Mouse (Mus musculus) heart, postnatal 0 days (tissue): Measurements from ENCODE around the gene Speer4c. TPM values are rescaled to one million over a fixed set of nuclear protein-coding genes. Genes with fewer than 3 reads are reported as not detected.
A peak's percentile ranks its signal among the peaks of the same experiment; 100 is the strongest.
"Not testable (repeated sequence)": the region's sequence is repeated elsewhere in the genome, so short reads cannot be mapped to it uniquely, and the experiment has no call there.

Source experiments
- ATAC-seq: fragments of 200-750 bp; cut with Nextera tagmentation; 2 replicates; pipeline ENCODE4 v1.8.0; 2017; ENCODE audit warnings: low read depth, moderate number of reproducible peaks, moderate library complexity; ENCODE audit not compliant: insufficient read depth
- DNase-seq: peaks from one replicate; pipeline ENCODE4 v3.0.0-alpha.2; 2016; ENCODE audit warnings: low spot score
- H3K27ac ChIP-seq: fragments of 300-500 bp; sonication (generic); 2 replicates; pipeline ENCODE4 v1.5.1; 2014; ENCODE audit warnings: low read depth, mild to moderate bottlenecking
- H3K27me3 ChIP-seq: fragments of 300-500 bp; sonication (generic); 2 replicates; pipeline ENCODE4 v1.6.1; 2014; ENCODE audit warnings: low read length, mixed read lengths; ENCODE audit not compliant: control insufficient read depth, insufficient read depth
- H3K36me3 ChIP-seq: fragments of 300-500 bp; sonication (generic); replicated peaks from 2 replicates; pipeline ENCODE4 v1.6.1; 2014; ENCODE audit warnings: low read length, mixed read lengths; ENCODE audit not compliant: control insufficient read depth, insufficient read depth
- H3K4me1 ChIP-seq: fragments of 300-500 bp; sonication (generic); 2 replicates; pipeline ENCODE4 v1.6.1; 2014; ENCODE audit warnings: antibody characterized with exemption; ENCODE audit not compliant: control insufficient read depth, insufficient read depth
- H3K4me2 ChIP-seq: fragments of 300-500 bp; sonication (generic); 2 replicates; pipeline ENCODE4 v1.6.1; 2014; ENCODE audit warnings: low read depth, mild to moderate bottlenecking, low read length, moderate library complexity
- H3K4me3 ChIP-seq: fragments of 300-500 bp; sonication (generic); 2 replicates; pipeline ENCODE4 v1.5.1; 2014; ENCODE audit warnings: low read depth, low read length
- H3K9ac ChIP-seq: fragments of 300-500 bp; sonication (generic); replicated peaks from 2 replicates; pipeline ENCODE4 v1.6.1; 2014; ENCODE audit warnings: low read depth, low read length, mixed read lengths
- H3K9me3 ChIP-seq: fragments of 300-500 bp; sonication (generic); replicated peaks from 2 replicates; pipeline ENCODE4 v1.6.1; 2016; ENCODE audit warnings: low read length; ENCODE audit not compliant: control insufficient read depth
- CTCF ChIP-seq: IDR thresholded peaks from 2 replicates; pipeline ENCODE4 v1.5.1; 2016; ENCODE audit warnings: antibody characterized with exemption, control low read depth, low read depth
- EP300 ChIP-seq: IDR thresholded peaks from 2 replicates; pipeline ENCODE4 v1.6.1; 2016; ENCODE audit warnings: antibody characterized with exemption, low read depth
- WGBS: fragments of 180-500 bp; shearing (Covaris S2); extraction: QIAGEN DNeasy Blood & Tissue Kit; methylation state at CpG from one replicate; pipeline ENCODE4 v1.1.7; 2014; 5-methylcytosine and 5-hydroxymethylcytosine counted together
- polyA plus RNA-seq: library from polyadenylated mRNA; unstranded; fragments of >200 nt; fragmentation: Nextera tagmentation; extraction: Ambion mirVana; gene quantifications from 2 replicates; pipeline ENCODE4 v1.2.1, GENCODE M21; 2015
- total RNA-seq: library from RNA; depleted of rRNA; stranded (reverse); fragments of >200 nt; gene quantifications from 2 replicates; pipeline ENCODE4 v1.2.3, GENCODE M21; 2014; ENCODE audit warnings: low replicate concordance; rRNA removed

Speer4c gene
- total RNA-seq, result not detected in 2 replicates
- polyA plus RNA-seq, result 0.12 and 0.15 TPM in 2 replicates

DNA sequence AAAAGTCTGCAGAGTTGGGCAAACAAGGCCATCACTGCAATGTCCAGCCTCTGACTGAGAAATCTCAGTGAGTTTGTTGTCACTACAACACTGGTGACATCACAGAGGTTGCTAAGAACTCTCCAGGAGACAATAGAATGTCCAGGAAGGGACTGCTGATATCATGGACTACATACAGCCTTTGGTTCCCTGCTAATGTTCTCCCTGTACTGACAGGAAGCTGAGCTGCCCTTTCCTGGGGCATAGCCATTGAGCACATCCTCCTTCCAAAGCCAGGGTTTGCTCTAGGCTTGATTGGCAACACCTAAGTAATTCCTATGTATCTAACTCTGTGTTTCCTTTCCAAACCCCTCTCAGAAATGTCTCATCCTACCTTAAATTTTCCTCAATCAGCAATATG is at the start of gene Speer4c:
Gene Speer4c, minus strand, starts transcription at position 101 of the 400 bp plus-strand sequence.
- H3K36me3 ChIP-seq, H3K9me3 ChIP-seq, H3K27me3 ChIP-seq, ATAC-seq, H3K27ac ChIP-seq, H3K4me2 ChIP-seq, H3K9ac ChIP-seq, DNase-seq, H3K4me3 ChIP-seq, H3K4me1 ChIP-seq: not testable (repeated sequence)

DNA sequence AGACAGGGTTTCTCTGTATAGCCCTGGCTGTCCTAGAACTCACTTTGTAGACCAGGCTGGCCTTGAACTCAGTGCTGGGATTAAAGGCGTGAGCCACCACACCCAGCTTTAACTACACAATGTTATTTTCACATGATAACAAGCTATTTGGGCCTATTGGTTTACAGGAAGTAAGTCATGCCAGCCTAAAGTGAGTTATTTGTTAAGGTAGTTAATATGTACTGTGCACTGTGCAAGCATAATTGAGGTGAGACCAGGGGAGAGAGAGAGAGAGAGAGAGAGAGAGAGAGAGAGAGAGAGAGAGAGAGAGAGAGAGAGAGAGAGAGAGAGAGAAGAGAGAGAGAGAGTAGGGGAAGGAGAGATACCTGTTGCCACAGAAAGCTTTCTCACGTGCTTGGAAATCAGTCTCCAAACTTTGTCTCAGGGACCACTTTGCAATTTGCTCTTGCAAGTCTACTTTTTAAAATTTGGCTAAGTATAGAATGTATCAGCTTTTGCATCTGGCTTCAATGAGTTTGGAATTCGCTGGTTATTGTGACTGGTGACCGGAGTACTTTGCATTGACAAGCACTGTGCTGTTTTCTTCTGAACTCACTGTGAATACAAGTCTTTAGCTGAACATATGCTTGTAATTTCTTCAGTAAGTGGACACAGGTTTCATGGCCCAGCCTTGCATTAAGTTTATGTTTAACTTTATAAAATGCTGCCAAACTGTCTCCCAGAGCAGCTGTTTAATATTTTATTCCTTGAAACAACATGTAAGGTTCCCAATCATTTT is 33.6 kb upstream of the Speer4c start:
- ATAC-seq, result no peak
- Histone ChIP-seq H3K4me3 (no peak overlapping the region), H3K9ac (no peak overlapping the region), H3K4me2 (no peak overlapping the region), H3K9me3 (no peaks in the 10 kb centered on the region), H3K27ac (no peak overlapping the region), H3K4me1 (no peaks in the 10 kb centered on the region), H3K36me3 (no peaks in the 10 kb centered on the region), H3K27me3 (no peaks in the 10 kb centered on the region)
- TF ChIP-seq EP300 (no peak), CTCF (no peak)
- DNase-seq, result no peak
- WGBS, result 72% methylated on average over 4 of the region's 4 CpGs

DNA sequence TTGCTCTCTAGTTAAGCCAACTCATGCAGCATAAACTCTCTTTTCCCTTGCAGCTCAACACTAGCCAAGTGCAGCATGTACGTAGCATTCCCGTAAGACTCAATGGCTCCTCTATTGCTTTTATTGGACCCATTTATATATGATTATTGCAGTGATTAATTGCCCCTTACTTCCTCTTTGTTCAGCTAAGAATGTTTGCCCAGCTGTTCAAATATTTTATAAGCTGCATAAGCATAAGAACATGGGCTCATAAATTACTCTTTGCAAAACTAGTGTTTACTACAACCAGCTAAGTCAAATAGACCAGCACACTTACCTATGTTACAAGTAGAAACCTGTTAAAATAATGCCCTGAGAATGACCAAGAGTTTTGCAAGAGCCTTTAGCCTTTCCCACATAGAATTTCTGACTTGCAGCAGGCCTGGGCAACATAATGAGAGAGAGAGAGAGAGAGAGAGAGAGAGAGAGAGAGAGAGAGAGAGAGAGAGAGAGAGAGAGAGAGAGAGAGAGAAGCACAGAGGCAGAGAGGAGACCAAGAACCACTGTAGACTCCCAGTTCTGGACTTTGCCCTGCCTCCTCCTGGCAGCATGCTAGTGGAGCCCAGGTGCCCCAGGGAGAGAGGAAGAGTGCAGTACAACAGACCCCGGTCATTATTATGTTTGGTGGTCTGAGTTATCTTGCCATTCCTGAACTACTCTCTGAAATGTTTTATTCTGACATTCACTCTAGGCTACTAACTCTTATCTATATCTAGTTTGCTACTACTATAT is 20.2 kb upstream of the Speer4c start:
- ATAC-seq (no peak), DNase-seq (no peak)
- Histone ChIP-seq H3K4me1 (no peaks in the 10 kb centered on the region), H3K36me3 (no peaks in the 10 kb centered on the region), H3K9ac (no peak overlapping the region), H3K4me3 (no peak overlapping the region), H3K9me3 (no peaks in the 10 kb centered on the region), H3K27ac (no peak overlapping the region), H3K27me3 (no peaks in the 10 kb centered on the region), H3K4me2 (no peak overlapping the region)
- TF ChIP-seq EP300 (no peak), CTCF (no peak)
- WGBS, result 75% methylated on average over 3 of the region's 3 CpGs

DNA sequence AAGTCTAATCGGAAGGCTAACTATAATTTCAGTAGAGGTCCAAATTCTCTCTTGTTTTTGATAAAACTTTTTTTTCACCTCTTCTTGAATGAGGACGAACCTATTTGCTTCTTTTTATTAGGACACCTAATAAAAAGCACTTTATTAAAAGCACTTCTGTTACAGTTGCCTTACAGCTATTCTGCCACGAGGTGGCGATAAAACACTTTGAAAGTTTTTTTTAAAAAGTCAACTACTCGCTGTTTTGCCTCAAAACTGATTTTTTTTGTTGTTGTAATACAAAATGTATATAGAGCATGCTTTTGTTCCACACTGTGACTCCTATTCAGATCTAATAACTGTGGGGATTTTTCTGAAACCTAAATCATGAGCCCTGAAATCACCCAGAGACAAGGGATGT is 11.2 kb downstream of the Speer4c start:
- not testable (repeated sequence) for H3K4me2 ChIP-seq, DNase-seq, H3K9me3 ChIP-seq, H3K9ac ChIP-seq, H3K27me3 ChIP-seq, ATAC-seq, H3K27ac ChIP-seq, H3K4me3 ChIP-seq, H3K36me3 ChIP-seq, H3K4me1 ChIP-seq
- TF ChIP-seq CTCF, result peak; percentile 22
- 17% methylated on average over 5 of the region's 5 CpGs for WGBS

DNA sequence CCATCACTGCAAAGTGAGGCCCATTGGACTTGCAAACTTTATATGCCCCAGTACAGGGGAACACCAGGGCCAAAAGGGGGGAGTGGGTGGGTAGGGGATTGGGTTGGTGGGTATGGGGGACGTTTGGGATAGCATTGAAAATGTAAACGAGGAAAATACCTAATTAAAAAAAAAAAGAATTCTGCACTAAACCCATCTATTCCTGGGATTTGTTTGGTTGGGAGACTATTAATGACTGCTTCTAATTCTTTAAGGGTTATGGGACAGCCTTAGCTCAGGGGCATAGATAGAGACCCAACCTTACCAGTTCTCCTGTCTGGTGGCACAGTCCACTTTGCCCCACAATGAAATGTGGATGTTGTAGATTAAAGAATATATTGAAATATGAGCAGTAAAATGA is 16.4 kb downstream of the Speer4c start:
- H3K4me3 ChIP-seq, H3K27ac ChIP-seq, H3K4me1 ChIP-seq, ATAC-seq, H3K9me3 ChIP-seq, H3K27me3 ChIP-seq, DNase-seq, H3K9ac ChIP-seq, H3K36me3 ChIP-seq, H3K4me2 ChIP-seq: not testable (repeated sequence)
- 30% methylated on average over 2 of the region's 2 CpGs for WGBS

DNA sequence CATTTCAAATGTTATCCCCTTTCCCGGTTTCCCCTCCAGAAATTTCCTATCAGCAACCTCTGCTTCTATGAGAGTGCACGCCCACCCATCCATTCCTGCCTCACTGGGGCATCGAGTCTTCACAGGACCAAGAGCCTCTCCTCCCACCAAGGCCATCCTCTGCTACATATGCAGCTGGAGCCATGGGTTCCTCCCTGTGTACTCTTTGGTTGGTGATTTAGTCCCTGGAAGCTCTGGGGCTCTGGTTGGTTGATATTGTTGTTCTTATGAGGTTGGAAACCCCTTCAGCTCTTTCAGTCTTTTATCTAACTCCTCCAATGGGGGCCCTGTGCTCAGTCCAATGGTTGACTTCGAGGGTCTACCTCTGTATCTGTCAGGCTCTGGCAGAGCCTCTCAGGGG is 22.2 kb downstream of the Speer4c start:
- WGBS, result 74% methylated on average over 4 of the region's 4 CpGs
- H3K9me3 ChIP-seq, ATAC-seq, H3K27me3 ChIP-seq, H3K36me3 ChIP-seq, H3K4me3 ChIP-seq, H3K9ac ChIP-seq, H3K4me1 ChIP-seq, H3K4me2 ChIP-seq, H3K27ac ChIP-seq, DNase-seq: not testable (repeated sequence)

DNA sequence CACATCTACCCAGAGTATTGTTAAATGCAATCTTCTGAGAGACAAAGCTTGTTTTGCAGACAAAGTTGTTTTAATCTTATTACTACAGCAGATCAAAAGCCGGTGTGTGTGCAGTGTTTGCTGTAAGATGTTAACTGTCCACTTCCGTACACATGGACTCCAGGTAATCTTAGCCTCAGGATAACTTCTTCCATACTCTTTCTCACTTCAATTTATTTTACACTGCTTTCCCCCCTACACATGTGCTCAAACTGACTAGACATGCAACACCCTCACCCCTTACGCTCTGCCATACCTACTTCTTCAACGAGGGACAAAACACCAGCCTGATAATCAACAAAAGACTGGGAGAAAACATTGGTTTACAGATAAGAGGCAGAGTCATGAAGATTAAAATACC is 23.2 kb downstream of the Speer4c start:
- H3K36me3 ChIP-seq, ATAC-seq, H3K4me1 ChIP-seq, H3K4me3 ChIP-seq, H3K4me2 ChIP-seq, H3K9ac ChIP-seq, H3K27ac ChIP-seq, H3K9me3 ChIP-seq, H3K27me3 ChIP-seq: not testable (repeated sequence)
- peak; percentile 5 for DNase-seq
- WGBS, result 56% methylated on average over 4 of the region's 4 CpGs

DNA sequence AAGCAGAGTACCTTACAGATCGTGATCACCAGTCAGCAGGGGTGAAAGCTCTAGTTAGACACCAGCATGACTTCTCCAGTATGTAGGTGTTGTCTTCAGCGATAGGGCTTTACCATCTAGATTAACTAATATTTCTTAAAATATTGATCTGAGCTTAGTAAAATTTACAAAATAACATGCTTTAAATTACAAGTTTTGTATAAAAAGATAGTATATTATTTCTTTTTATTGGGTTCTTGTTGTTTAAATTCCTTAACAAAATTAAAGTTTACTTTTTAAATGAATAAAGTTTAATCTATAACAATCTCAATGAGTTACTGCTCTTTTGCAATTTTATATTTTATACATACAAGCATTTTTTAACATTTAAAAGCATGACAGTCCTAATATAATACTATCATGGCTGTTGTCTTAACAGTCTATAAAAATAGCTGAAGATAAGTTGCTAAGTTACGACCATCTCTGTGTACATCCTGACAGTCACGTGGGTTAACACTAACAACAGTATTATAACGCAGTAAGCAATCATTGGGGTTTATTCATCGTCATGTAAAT is 24.3 kb downstream of the Speer4c start:
- not testable (repeated sequence) for H3K27me3 ChIP-seq, H3K4me2 ChIP-seq, H3K4me1 ChIP-seq, H3K9me3 ChIP-seq, H3K36me3 ChIP-seq, H3K9ac ChIP-seq, H3K27ac ChIP-seq, H3K4me3 ChIP-seq
- ATAC-seq (peak; percentile 76), DNase-seq (peak; percentile 25)
- WGBS, result 64% methylated on average over 6 of the region's 6 CpGs
